18 mouse cellular contexts compared by ENCODE assay signal in genomic region chr1:151118982-151119381, GRCm38 (mm10).
DNase-seq lines count a peak whose midpoint lies in the region; ATAC-seq and TF ChIP-seq lines count a peak whose summit lies in the region.
"Had no signal": no experiment of that assay in that cellular context is flagged by ENCODE, and none has a peak within 500 bp of the region (broad histone marks: within the 10 kb centered on the region; RNA-seq: fewer than 3 reads in every experiment).

No protein-coding gene starts in this region.

- H3K9me3 ChIP-seq in liver, embryonic 14.5 days (ENCODE audit: control insufficient read depth, low read length), result no peaks in the 10 kb centered on the region
- no peaks in the 10 kb centered on the region for H3K9me3 ChIP-seq in liver, embryonic 11.5 days (ENCODE audit: control insufficient read depth, low read length)
- H3K9me3 ChIP-seq in embryonic facial prominence, embryonic 10.5 days, result peaks cover 3% of the 10 kb centered on the region; the same call in 1 of the 2 replicates
- H3K9me3 ChIP-seq: heart, embryonic 15.5 days; liver, embryonic 13.5 days; neural tube, embryonic 12.5 days had no signal

- peak; percentile 5; the same call in 1 of the 2 replicates for TF ChIP-seq CTCF in gastrocnemius, adult 2 months (IDR thresholded peaks at IDR 0.05)
- TF ChIP-seq CTCF in liver, embryonic 14.5 days (IDR thresholded peaks at IDR 0.05; ENCODE audit: low read depth), result peak; percentile 35; the same call in 1 of the 2 replicates

- TF ChIP-seq EP300 in liver, embryonic 14.5 days (IDR thresholded peaks at IDR 0.05; ENCODE audit: low read depth), result no peak

- H3K9ac ChIP-seq in liver, embryonic 14.5 days (replicated peaks), result no peak overlapping the region
- no peak overlapping the region for H3K9ac ChIP-seq in liver, embryonic 11.5 days (ENCODE audit: low read depth, low read length)
- H3K9ac ChIP-seq: forebrain, postnatal 0 days; heart, embryonic 15.5 days; liver, embryonic 13.5 days; neural tube, embryonic 12.5 days had no signal

- no peak overlapping the region for H3K4me2 ChIP-seq in liver, embryonic 14.5 days (ENCODE audit: low read depth)
- H3K4me2 ChIP-seq in liver, embryonic 11.5 days, result no peak overlapping the region
- H3K4me2 ChIP-seq: heart, embryonic 15.5 days; liver, embryonic 13.5 days; neural tube, embryonic 12.5 days had no signal

- no peaks in the 10 kb centered on the region; the same call in 1 of the 2 replicates for H3K27me3 ChIP-seq in liver, embryonic 14.5 days (ENCODE audit: control insufficient read depth, insufficient read depth, low read length)
- no peaks in the 10 kb centered on the region for H3K27me3 ChIP-seq in liver, embryonic 11.5 days (replicated peaks; ENCODE audit: control insufficient read depth, insufficient read depth, low read length)
- H3K27me3 ChIP-seq in embryonic facial prominence, embryonic 10.5 days (replicated peaks; ENCODE audit: low read depth, poor library complexity, severe bottlenecking), result no peaks in the 10 kb centered on the region
- H3K27me3 ChIP-seq: heart, embryonic 15.5 days; neural tube, embryonic 12.5 days had no signal

- peaks cover 0 to 3% of the 10 kb centered on the region in 2 experiments; a peak in 2 of 4 replicates for H3K4me1 ChIP-seq in liver, embryonic 14.5 days (replicated peaks; ENCODE audit: control insufficient read depth in 2 of 2, insufficient read depth in 2 of 2, low read length in 1 of 2)
- H3K4me1 ChIP-seq in liver, embryonic 11.5 days (replicated peaks; ENCODE audit: control insufficient read depth, insufficient read depth, low read length), result no peaks in the 10 kb centered on the region
- H3K4me1 ChIP-seq in embryonic facial prominence, embryonic 10.5 days, result peaks cover 15% of the 10 kb centered on the region
- H3K4me1 ChIP-seq: heart, embryonic 15.5 days; neural tube, embryonic 12.5 days had no signal

- no peak for DNase-seq in gastrocnemius, adult 2 months
- DNase-seq in gastrocnemius, postnatal 36 days, result no peak
- DNase-seq in liver, embryonic 14.5 days (ENCODE audit: low read depth in 3 of 3, low spot score in 3 of 3), result no peak
- no peak for DNase-seq in liver, embryonic 11.5 days (ENCODE audit: low spot score)
- DNase-seq in embryonic facial prominence, embryonic 10.5 days (ENCODE audit: low spot score), result no peak
- DNase-seq in gastrocnemius, postnatal 25 days, result no peak
- DNase-seq in thymus, adult 18-20 months, result no peak
- DNase-seq: cerebellum, adult 11-12 months; cerebellum, postnatal 36 days; forebrain, postnatal 0 days; kidney, postnatal 10 days; liver, embryonic 13.5 days; lung, postnatal 36 days; right cerebral cortex, postnatal 25 days had no signal

- no peak for ATAC-seq in liver, embryonic 14.5 days (ENCODE audit: insufficient read depth)
- no peak for ATAC-seq in liver, embryonic 11.5 days (replicated peaks; ENCODE audit: low FRiP score)
- peak; percentile 52; the same call in 1 of the 2 replicates for ATAC-seq in megakaryocyte-erythroid progenitor cell, adult 5-6 weeks (replicated peaks; ENCODE audit: low FRiP score, low TSS enrichment, poor library complexity, severe bottlenecking)
- ATAC-seq: forebrain, postnatal 0 days; inflammation-experienced regulatory T-cells, adult 6 months had no signal

- H3K4me3 ChIP-seq in gastrocnemius, adult 2 months, result no peak overlapping the region
- H3K4me3 ChIP-seq in liver, embryonic 14.5 days (ENCODE audit: insufficient read depth in 1 of 2, low read depth in 2 of 2, low read length in 2 of 2), result no peak overlapping the region
- H3K4me3 ChIP-seq in liver, embryonic 11.5 days (ENCODE audit: low read depth, low read length), result no peak overlapping the region
- no peak overlapping the region for H3K4me3 ChIP-seq in embryonic facial prominence, embryonic 10.5 days
- H3K4me3 ChIP-seq: heart, embryonic 15.5 days; liver, embryonic 13.5 days; neural tube, embryonic 12.5 days had no signal

- 68% methylated on average over 4 of the region's 4 CpGs for WGBS in liver, embryonic 14.5 days (ENCODE audit: insufficient replicate concordance)
- WGBS in liver, embryonic 11.5 days, result 84% methylated on average over 4 of the region's 4 CpGs
- WGBS in embryonic facial prominence, embryonic 10.5 days, result 84% methylated on average over 4 of the region's 4 CpGs

- H3K36me3 ChIP-seq in liver, embryonic 14.5 days (replicated peaks; ENCODE audit: control insufficient read depth, insufficient read depth, low read depth), result no peaks in the 10 kb centered on the region
- H3K36me3 ChIP-seq in liver, embryonic 11.5 days (ENCODE audit: control insufficient read depth, insufficient read depth, low read length), result no peaks in the 10 kb centered on the region
- no peaks in the 10 kb centered on the region for H3K36me3 ChIP-seq in embryonic facial prominence, embryonic 10.5 days (replicated peaks)
- H3K36me3 ChIP-seq: heart, embryonic 15.5 days; liver, embryonic 13.5 days; neural tube, embryonic 12.5 days had no signal

- H3K27ac ChIP-seq in gastrocnemius, adult 2 months, result no peak overlapping the region
- H3K27ac ChIP-seq in liver, embryonic 14.5 days, result no peak overlapping the region
- no peak overlapping the region for H3K27ac ChIP-seq in liver, embryonic 11.5 days (ENCODE audit: low read depth, low read length)
- H3K27ac ChIP-seq in embryonic facial prominence, embryonic 10.5 days (replicated peaks), result peak overlapping the region; percentile 31; the same call in 1 of the 2 replicates
- H3K27ac ChIP-seq: heart, embryonic 15.5 days; liver, embryonic 13.5 days; neural tube, embryonic 12.5 days had no signal

- intact Hi-C loops in gastrocnemius, adult 2 months (cut with DNase I), result no loop called here
- intact Hi-C loops in gastrocnemius, postnatal 36 days (cut with DNase I), result no loop called here
